Mouse (Mus musculus): ENCODE measurements at regions not wholly inside any gene's neighbourhood (a gene's known extent, or its start where the extent isn't known, plus 50 kb on each side); places are given as distances from the start of the nearest gene placed in this dataset.

DNA sequence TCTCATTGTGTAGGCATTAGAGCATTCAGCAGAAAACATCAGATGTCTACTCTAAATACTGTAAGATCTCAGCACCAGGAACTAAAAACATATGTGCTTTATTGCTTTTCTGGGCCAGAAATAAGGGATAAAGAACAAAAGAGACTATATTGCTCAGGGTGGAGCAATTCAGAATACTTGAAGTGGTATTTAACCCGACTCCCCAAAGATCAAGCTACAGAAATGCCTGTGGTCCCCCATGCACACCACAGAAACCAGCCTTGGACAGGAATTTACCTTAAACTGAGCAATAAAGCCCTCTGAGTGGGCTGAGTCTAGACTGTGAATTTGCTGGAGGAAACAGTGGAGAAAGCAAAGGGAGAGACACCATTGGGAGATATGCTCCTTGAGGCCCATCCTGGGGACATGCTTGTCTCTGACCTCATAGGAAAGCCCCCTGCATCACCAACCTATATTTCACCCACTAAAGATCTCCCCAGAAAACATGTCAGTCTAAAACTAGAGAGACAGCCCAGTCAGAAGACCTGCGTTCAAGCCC is 197.3 kb upstream of the 4930412O13Rik start:
- no peak for DNase-seq (ENCODE audit: low read depth, low spot score)

DNA sequence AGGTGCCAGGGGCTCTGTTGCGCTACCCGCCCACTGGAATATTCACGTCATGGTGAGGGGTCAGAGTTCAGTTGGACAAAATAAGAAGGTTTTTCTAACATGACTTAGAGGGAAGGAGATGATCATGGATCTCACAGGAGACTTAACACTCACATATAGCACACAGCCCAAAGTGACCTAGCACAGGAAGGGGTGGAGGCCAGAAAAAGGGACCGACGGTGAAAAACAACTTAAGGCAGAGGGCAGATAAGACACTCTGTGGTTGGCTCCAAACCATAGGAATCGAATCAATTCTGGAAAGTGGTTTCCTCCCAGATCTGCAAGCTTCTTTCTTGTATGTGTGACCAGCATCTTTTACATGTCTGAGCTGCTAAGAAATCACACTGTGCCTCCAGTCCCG is 192.9 kb upstream of the 4930412O13Rik start:
- no peak for DNase-seq (ENCODE audit: low read depth, low spot score)

DNA sequence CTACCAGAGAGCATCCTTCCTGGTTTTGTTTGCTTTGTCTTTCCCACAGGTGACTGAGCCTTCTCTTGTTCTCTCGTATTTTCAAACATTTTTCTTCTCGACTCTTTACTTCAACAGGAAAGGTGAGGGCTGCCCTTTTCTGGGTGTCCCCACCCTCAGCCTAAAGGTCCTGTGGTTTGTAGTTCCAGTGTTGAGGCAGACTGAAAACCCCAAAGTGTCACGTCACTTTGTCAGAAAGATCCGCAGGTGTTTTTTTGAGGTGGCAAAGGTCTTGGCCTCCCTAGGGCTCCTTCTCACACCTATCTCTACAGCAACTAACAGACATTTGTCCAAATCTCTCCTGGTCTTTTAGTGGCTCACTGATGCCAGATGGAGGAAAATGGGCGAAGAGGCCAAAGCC is 191.5 kb upstream of the 4930412O13Rik start:
- DNase-seq (ENCODE audit: low read depth, low spot score), result no peak

DNA sequence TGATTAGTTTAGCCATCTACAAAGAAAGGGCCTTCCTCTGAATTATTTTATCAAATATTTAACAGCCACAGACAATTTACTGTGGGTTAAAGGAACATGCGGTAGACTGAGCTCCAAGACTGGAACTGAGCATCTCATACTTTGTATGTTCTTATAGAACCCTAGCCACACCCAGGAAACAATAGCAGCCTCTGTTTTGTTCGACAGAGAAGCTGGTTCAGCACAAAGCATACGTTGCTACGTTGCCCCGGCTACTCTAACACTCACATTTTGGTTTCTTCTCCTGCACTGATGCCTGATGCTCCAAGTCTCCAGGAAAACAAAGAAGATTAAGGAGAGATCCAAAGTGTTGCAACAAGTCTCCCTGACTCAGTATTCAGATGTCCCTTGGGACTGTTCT is 189.5 kb upstream of the 4930412O13Rik start:
- no peak for DNase-seq (ENCODE audit: low read depth, low spot score)

DNA sequence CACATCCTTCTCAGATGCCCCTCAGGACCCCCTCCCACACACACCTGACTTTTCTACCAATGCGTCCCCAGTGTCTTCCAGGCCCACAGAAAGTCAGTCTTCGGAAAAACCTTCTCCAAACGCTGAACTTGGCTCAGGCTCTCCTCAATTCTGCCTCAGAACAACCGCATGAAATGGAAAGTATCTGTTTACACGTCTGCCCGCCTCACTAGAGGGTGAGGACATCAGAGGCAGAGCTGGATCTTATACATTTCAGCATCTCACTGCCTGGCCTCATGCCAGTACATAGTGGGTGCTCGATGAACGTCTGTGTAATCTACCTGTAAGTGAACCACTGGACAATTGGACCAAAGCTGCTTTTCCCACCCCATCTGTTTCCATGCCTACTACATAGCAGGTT is 189.1 kb upstream of the 4930412O13Rik start:
- DNase-seq (ENCODE audit: low read depth, low spot score), result no peak

DNA sequence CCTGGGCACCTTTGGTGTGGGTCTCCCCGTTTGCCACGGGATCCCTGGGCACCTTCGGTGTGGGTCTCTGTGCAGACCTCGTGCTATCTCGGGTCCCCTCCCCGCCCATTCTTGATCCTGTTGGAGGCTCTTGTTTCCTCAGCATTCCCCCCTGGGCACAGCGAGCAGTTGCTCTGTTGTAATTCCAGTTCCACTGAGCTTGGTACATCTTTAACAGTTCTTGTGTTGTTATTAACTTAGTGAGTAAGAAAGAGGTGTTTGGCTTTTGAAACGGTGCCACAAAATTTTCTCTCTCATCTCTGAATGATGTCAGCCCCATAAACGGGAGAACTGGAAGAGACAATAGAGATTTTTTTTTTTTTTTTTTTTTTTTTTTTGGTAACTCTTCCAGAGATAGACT is 187.7 kb upstream of the 4930412O13Rik start:
- no peak for DNase-seq (ENCODE audit: low read depth, low spot score)

DNA sequence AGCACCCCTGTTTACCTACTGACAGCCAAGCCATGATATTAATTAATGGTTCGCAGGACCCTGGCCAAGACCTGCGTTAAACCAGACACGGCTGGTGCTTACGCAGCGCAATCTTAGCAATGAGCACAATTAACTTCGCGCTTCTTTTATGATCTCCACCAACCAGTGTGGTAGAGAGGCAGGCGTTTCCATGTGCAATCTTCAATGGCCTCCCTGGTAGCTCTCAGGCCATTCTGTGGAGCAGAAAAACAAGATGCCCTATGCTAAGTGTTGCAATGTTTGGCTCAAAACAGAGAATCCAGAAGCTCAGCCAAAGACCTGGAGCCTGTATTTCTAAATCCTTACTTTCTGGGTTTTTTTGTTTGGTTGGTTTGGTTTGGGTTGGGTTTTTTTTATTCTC is 186.9 kb upstream of the 4930412O13Rik start:
- no peak for DNase-seq (ENCODE audit: low read depth, low spot score)

DNA sequence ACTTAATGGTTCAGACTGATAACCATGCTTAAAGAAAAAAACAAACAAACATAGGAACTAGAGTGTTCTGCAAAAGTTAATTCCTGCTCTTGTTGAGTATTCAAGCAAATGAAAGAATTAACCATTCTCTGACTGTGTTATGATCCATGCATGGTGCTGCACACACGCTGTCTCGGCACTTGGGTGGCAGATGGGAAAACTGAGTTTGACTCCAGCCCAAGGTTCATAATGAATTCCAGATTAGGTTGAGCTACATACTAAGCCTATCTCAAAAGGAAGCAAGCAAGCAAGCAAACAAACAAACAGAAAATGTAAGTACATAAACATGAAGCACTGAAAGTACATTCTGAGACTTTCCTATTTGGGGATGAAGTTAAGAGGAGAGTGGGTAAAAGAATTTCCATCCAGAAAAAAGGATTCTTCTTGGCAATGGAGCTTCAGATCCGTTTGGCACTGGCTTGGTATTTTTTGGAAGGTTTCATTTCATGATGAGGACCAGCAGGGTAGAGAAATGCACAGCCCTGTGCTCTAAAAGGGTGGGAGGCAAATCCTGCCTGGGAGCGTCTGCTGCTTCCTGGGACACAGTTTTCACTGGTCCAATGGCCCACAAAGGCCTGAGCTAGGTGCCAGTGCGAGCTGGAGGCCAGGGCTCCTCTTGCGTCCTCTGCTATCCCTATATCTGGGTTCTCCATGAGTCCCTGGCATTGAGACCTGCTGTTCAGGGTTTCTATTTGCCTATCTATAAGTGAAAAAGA is 183.3 kb upstream of the 4930412O13Rik start:
- no peak for DNase-seq (ENCODE audit: low read depth, low spot score)

DNA sequence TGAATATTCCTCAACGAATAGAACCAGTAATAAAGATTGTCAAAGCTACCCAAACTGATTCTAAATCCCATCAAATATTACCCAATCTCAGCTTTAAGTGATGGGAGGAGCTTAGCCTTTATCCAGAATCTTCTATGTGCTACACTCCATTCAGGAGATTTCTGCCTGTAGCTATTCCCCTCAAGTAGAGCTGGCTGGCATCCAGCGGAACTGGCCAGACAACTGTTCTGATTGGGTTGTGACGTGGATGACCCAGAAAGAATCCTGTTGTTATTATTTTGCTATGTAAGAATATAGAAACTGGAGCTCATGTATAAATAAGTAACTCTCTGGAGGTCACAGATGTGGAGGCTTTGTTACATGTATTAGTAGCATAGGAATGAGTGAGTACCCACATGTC is 176.8 kb upstream of the 4930412O13Rik start:
- DNase-seq (ENCODE audit: low read depth, low spot score), result no peak

DNA sequence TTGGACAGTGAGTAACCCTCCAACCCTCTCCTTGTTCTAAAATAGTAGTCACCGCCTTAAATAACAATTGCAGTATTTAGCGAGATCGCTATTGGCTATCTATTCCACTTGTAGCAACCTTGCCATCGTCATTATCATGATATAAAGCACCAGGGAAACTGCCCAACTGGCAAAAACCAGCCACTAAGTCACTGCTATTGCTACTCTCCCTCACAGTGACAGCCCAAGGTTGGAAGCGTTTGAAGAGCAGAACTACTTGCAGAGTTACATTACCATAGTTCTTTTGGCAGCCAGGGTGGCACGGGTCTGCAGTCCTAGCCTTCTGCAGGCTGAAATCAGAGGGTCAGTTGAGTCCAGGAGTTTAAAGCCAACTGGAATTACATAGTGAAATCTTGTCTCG is 171.6 kb upstream of the 4930412O13Rik start:
- no peak for DNase-seq (ENCODE audit: low read depth, low spot score)

DNA sequence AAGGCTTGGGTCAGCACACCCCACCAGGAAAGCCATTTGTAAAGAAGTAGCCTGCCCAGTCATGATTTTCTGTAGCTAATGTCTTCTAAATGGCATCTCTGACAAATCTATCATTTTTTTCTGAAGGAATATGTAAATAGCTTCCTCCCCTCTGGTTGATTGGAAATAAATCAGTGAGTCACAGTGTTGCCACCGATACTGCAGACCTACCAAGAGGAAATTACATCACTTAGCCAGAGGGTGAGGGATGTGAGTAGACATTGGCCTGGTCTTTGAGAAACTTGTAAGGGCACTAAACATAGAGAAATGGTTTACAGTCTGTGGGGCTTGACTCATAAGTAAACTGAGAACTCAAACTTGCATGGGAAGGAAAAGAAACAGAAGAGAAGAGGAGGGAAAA is 163.1 kb upstream of the 4930412O13Rik start:
- DNase-seq (ENCODE audit: low read depth, low spot score), result no peak

DNA sequence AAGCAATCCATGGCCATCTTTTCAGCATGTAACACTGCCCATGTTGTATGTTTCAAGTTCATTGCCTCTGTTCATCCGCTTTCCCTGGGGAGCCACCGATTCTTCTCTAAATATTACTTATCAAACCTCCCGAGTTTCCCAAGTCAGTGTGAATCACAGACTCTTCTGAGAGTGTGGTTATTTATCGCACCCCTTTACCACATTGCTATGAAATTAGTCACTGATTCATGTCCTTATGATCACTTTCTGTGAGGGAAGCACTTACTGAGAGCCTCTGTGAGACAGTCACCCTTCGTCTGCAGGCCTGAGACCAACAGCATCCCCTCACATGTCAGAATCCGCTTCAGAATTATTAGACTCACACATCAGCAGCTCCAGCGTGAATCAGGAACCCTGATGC is 147.8 kb upstream of the 4930412O13Rik start:
- no peak for DNase-seq (ENCODE audit: low read depth, low spot score)

DNA sequence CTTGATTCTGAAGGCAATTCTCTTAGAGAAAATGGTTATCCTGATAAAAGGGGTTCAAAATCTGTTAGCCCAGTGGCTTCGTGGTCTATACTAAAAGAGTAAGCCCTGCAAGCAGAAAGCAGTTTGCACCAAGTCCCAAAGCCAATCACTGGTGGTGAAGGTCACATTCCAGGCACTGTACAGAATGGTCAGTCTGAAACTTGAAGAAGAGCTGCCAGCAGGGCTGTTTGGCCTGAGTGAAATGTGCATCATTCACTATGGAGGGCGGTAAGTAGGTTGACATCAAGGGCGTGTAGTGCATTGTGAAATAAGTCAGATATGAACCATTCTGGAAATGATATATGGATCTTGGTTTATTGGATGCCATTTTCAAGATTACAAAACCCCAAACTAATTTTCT is 136.9 kb upstream of the 4930412O13Rik start:
- DNase-seq (ENCODE audit: low read depth, low spot score), result no peak

DNA sequence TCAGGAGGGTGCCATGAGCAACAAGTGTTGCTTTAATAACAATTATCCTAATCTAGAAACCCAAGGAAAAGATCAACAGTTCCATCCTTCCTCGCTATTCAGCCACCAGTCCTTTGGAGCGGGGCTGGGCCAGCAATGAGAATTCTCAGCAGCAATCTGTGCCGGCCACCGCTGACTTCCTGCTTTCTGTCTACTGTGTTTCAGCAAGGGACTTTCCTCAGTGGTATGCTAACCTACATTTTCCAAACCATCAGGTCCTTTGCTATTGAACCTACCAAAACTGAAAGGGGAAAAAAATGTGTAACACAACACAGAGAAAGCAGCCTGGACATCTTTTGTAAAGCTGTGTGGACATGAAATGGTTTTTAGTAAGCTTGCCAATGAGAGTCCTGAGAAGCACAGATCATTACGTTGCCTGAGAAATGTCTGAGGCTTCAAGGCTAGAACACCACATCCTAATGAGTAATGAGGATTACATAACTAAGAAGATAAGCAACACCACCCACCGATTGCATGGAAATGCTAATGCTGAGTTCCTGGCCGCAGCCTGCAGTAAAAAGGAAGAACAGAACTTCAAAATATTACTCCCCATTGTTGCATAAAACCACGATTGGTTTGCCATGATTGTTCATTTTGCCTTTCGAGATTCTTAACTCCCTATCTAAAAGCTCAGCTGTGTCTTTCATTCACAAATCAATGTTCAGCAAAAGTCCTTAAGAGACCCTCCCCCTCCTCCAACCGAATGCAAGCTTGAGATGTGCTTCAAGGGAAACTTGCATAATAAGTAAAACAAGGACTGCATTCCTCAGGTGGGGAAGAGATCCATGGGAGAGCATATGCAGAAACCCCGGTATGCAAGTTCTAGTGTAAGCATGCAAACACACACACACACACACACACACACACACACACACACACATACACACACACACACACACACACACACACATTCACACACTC is 130.9 kb upstream of the 4930412O13Rik start:
- no peak for DNase-seq (ENCODE audit: low read depth, low spot score)

DNA sequence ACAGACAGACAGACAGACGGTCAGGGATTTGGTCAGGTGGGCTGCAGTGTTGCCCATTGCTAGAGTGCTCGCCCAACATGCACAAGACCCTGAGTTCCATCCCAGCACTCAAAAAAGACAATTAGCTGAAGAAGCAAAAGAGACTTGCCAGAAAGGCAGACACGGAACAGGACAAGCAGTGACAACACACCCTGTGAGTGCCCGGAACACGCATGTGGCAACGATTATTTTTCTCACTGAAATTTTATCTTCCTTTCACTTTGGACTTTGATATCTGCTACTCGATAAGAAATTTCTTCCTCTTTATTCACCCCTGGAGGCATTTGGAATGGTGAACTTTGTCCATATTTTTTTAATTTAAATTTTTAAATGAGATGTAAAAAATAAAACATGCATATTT is 127.4 kb upstream of the 4930412O13Rik start:
- no peak for DNase-seq (ENCODE audit: low read depth, low spot score)

DNA sequence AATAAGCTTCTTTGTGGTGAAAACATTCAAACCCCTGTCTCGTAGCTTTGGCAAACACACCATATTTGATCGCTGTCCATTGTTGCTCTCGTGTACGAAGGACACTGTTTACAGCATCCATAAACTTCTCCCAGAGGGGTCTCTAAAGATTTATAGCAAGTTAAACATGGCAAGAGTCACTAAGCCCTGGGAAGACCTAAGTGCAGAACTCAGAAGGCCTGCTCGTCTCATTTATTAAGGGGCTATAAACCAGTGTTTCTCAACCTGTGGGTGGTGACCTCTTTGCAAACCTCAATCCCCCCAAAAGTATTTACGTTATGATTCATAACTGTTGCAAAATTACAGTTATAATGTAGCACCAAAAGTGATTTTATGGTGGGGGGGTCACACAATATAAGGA is 126.9 kb upstream of the 4930412O13Rik start:
- DNase-seq (ENCODE audit: low read depth, low spot score), result peak; percentile 3

DNA sequence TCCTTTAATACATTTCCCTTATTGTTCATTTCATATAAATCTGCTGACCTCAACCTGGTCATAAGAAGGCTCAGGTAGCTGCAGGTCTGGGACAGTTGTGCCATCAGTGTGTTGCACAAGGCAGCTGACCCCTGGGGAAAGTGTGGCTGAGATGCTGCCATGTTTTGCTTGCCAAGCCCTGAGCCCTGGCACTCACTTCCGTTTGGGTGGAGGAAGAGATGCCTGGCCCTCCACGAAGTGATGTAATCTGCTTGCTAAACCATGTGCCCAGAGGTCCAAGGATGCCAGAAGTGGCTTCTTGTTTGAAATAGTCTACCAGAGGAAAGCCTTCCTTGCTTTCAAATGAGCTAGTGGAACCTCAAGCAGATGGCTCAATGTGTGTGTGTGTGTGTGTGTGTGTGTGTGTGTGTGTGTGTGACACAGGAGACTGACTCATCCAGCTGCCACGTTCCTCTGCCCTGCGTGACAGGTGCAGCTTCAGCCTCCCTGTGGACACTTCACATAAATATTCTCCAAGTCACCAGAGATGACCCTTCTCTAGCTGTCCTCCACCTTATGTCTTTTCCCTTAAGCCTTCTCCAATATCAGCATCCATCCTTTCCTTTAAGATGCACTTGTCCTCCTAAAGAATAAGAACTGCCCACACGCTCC is 123.2 kb upstream of the 4930412O13Rik start:
- DNase-seq (ENCODE audit: low read depth, low spot score), result no peak

DNA sequence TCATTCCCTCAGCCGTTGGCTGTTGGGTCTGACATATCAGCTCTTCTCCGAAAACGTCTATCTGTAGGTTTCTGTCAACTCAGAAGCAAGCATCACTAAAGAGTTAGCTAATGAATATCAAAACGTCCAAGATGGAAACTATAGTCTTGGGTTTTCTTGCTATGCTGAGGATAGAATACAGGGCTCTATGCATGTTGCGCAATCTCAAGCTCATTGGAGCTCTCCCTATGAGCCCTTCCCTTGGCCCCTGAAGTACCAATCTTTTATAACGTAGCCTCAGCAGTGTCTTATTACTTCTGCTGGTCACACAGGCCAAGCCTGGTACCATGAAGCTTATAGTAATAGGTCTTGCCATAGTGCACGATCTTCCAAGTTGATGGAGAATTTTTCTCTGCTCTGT is 122.1 kb upstream of the 4930412O13Rik start:
- no peak for DNase-seq (ENCODE audit: low read depth, low spot score)

DNA sequence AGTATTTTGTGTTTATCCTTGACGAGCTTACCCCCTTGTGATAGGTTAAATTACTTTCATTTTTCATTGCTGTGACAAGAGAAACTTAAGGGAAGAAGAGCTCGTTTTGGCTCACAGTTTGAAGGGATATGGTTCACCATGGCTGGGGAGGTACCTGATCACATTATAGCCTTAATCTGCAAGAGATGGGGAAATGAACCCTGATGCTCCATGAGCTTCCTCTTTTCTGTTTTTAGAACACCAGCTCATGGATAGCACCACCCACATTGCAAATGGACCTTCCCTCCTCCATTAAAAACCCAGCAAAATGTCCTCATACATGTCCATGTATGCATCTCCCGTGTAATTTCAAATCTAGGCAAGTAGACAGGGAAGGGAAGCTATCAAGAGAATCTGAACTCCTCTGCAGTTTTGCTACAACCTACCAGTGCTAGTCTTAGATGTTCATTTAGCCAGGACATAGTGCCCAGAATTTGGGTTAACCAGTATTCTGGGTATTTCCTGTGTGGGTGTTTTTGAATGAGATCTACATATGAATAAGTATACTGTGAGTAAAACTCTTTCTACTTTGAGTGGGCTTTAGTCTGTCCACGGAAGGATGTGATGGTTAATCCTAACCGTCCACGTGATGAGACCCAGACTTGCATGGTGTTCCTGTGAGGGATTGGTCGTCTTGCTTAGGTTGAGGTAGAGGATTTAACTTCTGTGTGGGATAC is 121.5 kb upstream of the 4930412O13Rik start:
- no peak for DNase-seq (ENCODE audit: low read depth, low spot score)

DNA sequence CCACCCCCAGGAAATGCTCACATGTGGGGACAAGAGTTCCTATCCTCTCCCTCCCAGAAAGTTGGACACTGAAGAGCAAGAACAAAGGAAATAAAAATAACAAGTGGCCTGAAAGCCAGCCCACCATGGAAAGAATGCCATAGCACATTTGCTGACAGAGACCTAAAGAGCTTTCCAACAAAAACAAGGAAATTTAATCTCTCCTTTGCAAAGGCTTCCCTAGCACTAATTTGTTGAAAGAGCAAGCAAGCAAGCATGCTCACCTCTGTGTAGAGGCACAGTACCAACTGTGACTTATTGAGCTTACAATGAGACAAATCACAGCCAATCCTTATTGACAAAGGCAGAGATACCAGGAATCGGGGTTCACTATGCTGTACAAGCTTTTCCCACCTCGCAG is 100.9 kb upstream of the 4930412O13Rik start:
- no peak for DNase-seq (ENCODE audit: low read depth, low spot score)

DNA sequence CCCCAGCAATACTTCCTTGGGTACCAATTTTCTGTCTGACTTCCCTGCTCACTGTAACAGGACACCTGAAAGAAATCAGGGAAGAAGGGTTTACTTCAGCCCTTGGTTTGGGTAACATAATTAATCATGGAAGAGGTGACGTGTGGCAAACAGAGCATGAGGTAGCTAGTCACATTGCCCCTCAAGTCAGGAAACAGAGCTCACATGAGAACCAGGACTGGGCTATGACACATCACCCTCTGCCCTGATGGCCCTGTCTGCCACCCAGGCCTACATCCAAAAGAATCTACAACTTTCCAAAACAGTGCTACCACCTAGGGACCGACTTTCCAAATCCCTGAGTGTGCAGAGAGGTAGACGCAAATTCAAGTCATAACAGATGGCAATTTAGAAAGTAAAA is 98.4 kb upstream of the 4930412O13Rik start:
- peak; percentile 5 for DNase-seq (ENCODE audit: low read depth, low spot score)
